Mouse (Mus musculus) intestine, embryonic 15.5 days (tissue): Measurements from ENCODE around the gene Spats2l. TPM values are rescaled to one million over a fixed set of nuclear protein-coding genes. Genes with fewer than 3 reads are reported as not detected.

Experiments
- ATAC-seq: fragments of 200-750 bp; cut with Nextera tagmentation; 2 replicates; pipeline ENCODE4 v1.8.0; 2017; ENCODE audit warnings: moderate TSS enrichment, moderate library complexity
- H3K27ac ChIP-seq: fragments of 300-500 bp; sonication (generic); 2 replicates; pipeline ENCODE4 v1.5.1; 2015; ENCODE audit warnings: mild to moderate bottlenecking, inconsistent platforms
- H3K27me3 ChIP-seq: fragments of 300-500 bp; sonication (generic); replicated peaks from 2 replicates; pipeline ENCODE4 v1.6.1; 2015; ENCODE audit warnings: inconsistent platforms
- H3K36me3 ChIP-seq: fragments of 300-500 bp; sonication (generic); 2 replicates; pipeline ENCODE4 v1.6.1; 2015; ENCODE audit warnings: inconsistent platforms
- H3K4me1 ChIP-seq: fragments of 300-500 bp; sonication (generic); replicated peaks from 2 replicates; pipeline ENCODE4 v1.6.1; 2015; ENCODE audit warnings: inconsistent platforms
- H3K4me2 ChIP-seq: fragments of 300-500 bp; sonication (generic); replicated peaks from 2 replicates; pipeline ENCODE4 v1.6.1; 2015; ENCODE audit warnings: mild to moderate bottlenecking, inconsistent platforms
- H3K4me3 ChIP-seq: fragments of 300-500 bp; sonication (generic); replicated peaks from 2 replicates; pipeline ENCODE4 v1.5.1; 2015; ENCODE audit warnings: inconsistent platforms
- H3K9ac ChIP-seq: fragments of 300-500 bp; sonication (generic); 2 replicates; pipeline ENCODE4 v1.6.1; 2015; ENCODE audit warnings: inconsistent platforms
- H3K9me3 ChIP-seq: fragments of 300-500 bp; sonication (generic); 2 replicates; pipeline ENCODE4 v1.6.1; 2016; ENCODE audit warnings: inconsistent platforms
- WGBS: fragments of 180-500 bp; shearing (Covaris S2); methylation state at CpG from one replicate; pipeline ENCODE4 v1.1.7; 2015; 5-methylcytosine and 5-hydroxymethylcytosine counted together
- polyA plus RNA-seq: library from polyadenylated mRNA; unstranded; fragments of >200 nt; fragmentation: Nextera tagmentation; extraction: Ambion mirVana; gene quantifications from 2 replicates; pipeline ENCODE4 v1.2.1, GENCODE M21; 2015

The Spats2l gene
- polyA plus RNA-seq, 1 experiment from 2014 or later, result 70.9 TPM

GRCm38 (mm10) chr1:57872006-57872405 lies 98.0 kb downstream of the Spats2l start:
- Histone ChIP-seq H3K9me3 (no peaks in the 10 kb centered on the region), H3K36me3 (no peaks in the 10 kb centered on the region), H3K9ac (no peak overlapping the region), H3K4me2 (no peak overlapping the region), H3K4me3 (no peak overlapping the region), H3K4me1 (0 out of 2 replicates have a peak, but pooled peaks cover 4% of the 10 kb centered on the region), H3K27ac (no peak overlapping the region), H3K27me3 (no peaks in the 10 kb centered on the region)
- 53% methylated on average over 3 of the region's 3 CpGs for WGBS
- peak; percentile 34; the same call in 1 of the 2 replicates for ATAC-seq

DNA sequence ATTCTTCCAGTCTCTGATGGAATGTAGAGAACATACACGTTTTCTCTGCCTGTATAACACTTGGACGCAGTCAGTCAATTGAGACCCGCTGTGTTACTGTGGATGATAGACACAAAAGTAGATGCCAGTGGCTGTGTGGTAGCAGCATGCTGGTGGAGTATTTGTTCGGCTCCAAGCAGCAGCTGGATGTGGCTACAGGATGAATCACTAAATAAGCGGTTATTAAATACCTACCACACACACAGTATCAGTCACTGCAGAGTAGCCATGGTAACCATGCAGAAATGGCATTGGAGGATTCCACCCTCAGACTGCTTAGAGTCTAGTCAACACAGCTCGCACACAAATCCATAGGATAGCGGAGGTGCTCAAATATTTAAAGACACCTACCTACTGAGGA lies 100.0 kb downstream of the Spats2l start:
- no peak overlapping the region for H3K4me3 ChIP-seq
- ATAC-seq, result no peak
- no peaks in the 10 kb centered on the region for H3K36me3 ChIP-seq
- H3K9me3 ChIP-seq, result no peaks in the 10 kb centered on the region
- WGBS, result 85% methylated on average over 7 of the region's 7 CpGs
- no peak overlapping the region for H3K9ac ChIP-seq
- no peak overlapping the region for H3K27ac ChIP-seq
- no peaks in the 10 kb centered on the region for H3K4me1 ChIP-seq
- no peaks in the 10 kb centered on the region for H3K27me3 ChIP-seq
- H3K4me2 ChIP-seq, result no peak overlapping the region

DNA sequence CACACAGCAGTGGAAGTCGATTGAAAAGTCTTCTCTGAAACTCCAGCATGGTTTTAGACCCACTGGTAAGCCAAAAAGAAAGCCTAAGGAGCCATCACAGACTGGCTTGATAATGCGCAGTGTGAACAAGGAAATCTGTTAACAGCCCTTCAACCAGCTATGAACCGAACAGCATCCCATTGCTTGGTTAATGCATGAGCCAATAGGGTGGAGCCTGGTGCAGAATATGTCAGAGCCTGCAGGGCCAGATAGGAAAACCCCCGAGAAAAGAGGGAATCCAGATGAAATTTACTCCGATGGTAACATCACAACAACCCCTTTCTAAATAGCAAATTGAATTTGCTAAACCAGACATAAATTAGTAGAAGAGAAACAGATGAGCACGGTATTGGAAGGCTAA lies 101.1 kb downstream of the Spats2l start:
- 75% methylated on average over 6 of the region's 6 CpGs for WGBS

GRCm38 (mm10) chr1:57875512-57875911 lies 101.5 kb downstream of the Spats2l start:
- H3K4me3 ChIP-seq, result no peak overlapping the region
- H3K4me1 ChIP-seq, result no peaks in the 10 kb centered on the region
- WGBS, result 59% methylated on average over 7 of the region's 7 CpGs
- no peak overlapping the region for H3K27ac ChIP-seq
- ATAC-seq, result no peak
- H3K27me3 ChIP-seq, result no peaks in the 10 kb centered on the region
- H3K36me3 ChIP-seq, result no peaks in the 10 kb centered on the region
- no peak overlapping the region for H3K4me2 ChIP-seq
- H3K9me3 ChIP-seq, result no peaks in the 10 kb centered on the region
- H3K9ac ChIP-seq, result no peak overlapping the region

More for the DNA sequence above, 101.1 kb downstream of the Spats2l start:
- H3K4me3 ChIP-seq, result no peak overlapping the region
- H3K9ac ChIP-seq, result no peak overlapping the region
- no peaks in the 10 kb centered on the region for H3K36me3 ChIP-seq
- H3K4me2 ChIP-seq, result no peak overlapping the region
- no peak for ATAC-seq
- no peaks in the 10 kb centered on the region for H3K9me3 ChIP-seq
- no peak overlapping the region for H3K27ac ChIP-seq
- no peaks in the 10 kb centered on the region for H3K27me3 ChIP-seq
- no peaks in the 10 kb centered on the region for H3K4me1 ChIP-seq

GRCm38 (mm10) chr1:57878957-57879356 lies 105.0 kb downstream of the Spats2l start:
- Histone ChIP-seq H3K4me3 (no peak overlapping the region), H3K36me3 (no peaks in the 10 kb centered on the region), H3K9me3 (no peaks in the 10 kb centered on the region), H3K4me2 (no peak overlapping the region), H3K9ac (no peak overlapping the region), H3K4me1 (no peaks in the 10 kb centered on the region), H3K27ac (no peak overlapping the region), H3K27me3 (no peaks in the 10 kb centered on the region)
- ATAC-seq, result no peak
- WGBS, result 88% methylated on average over 6 of the region's 6 CpGs

DNA sequence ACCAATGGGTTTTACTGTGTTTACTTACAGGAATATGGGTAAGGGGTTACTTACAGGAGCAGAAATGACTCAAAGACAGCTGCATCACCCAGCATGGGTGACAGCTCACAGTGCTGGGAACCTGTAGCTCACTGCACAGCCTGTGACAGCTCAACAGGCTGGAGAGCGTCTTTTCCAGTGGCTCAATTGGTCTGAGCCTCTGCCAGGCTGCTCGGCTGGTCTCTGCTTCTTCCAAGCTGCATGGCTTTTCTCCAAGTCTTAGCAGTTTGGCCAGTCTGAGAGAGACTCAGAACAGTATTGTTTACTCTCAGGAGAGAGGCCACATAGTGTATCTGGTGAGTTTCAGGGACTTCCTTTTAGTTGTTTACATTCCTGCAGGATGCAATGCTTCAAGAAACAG lies 110.9 kb downstream of the Spats2l start:
- Histone ChIP-seq H3K4me3 (no peak overlapping the region), H3K9ac (no peak overlapping the region), H3K27me3 (no peaks in the 10 kb centered on the region), H3K27ac (no peak overlapping the region), H3K4me1 (no peaks in the 10 kb centered on the region), H3K4me2 (no peak overlapping the region), H3K36me3 (no peaks in the 10 kb centered on the region; the same call in 1 of the 2 replicates), H3K9me3 (no peaks in the 10 kb centered on the region)
- WGBS, result 33% methylated on average over 2 of the region's 2 CpGs
- ATAC-seq, result no peak

- Histone ChIP-seq H3K9ac (no peak overlapping the region), H3K4me2 (no peak overlapping the region), H3K36me3 (peaks cover 3% of the 10 kb centered on the region; the same call in 1 of the 2 replicates), H3K27ac (no peak overlapping the region), H3K27me3 (no peaks in the 10 kb centered on the region), H3K4me3 (no peak overlapping the region), H3K4me1 (peaks cover 4% of the 10 kb centered on the region; the same call in 1 of the 2 replicates), H3K9me3 (no peaks in the 10 kb centered on the region)
- 33% methylated on average over 5 of the region's 5 CpGs for WGBS
- ATAC-seq, result no peak
Observed at GRCm38 (mm10) chr1:57889803-57890202, 115.8 kb downstream of the Spats2l start.

- Histone ChIP-seq H3K36me3 (peaks cover 3% of the 10 kb centered on the region; the same call in 1 of the 2 replicates), H3K4me3 (no peak overlapping the region), H3K9me3 (no peaks in the 10 kb centered on the region), H3K27ac (peak overlapping the region; percentile 22; the same call in 1 of the 2 replicates), H3K27me3 (no peaks in the 10 kb centered on the region), H3K9ac (no peak overlapping the region), H3K4me1 (peaks cover 4% of the 10 kb centered on the region; the same call in 1 of the 2 replicates), H3K4me2 (no peak overlapping the region)
- 53% methylated on average over 5 of the region's 5 CpGs for WGBS
- no peak; the same call in 1 of the 2 replicates for ATAC-seq
Observed at GRCm38 (mm10) chr1:57890259-57890902, 116.4 kb downstream of the Spats2l start.

- ATAC-seq, result no peak
- Histone ChIP-seq H3K4me2 (no peak overlapping the region), H3K4me1 (peaks cover 4% of the 10 kb centered on the region; the same call in 1 of the 2 replicates), H3K9me3 (no peaks in the 10 kb centered on the region), H3K27ac (no peak overlapping the region), H3K27me3 (no peaks in the 10 kb centered on the region), H3K36me3 (0 out of 2 replicates have a peak, but pooled peaks cover 3% of the 10 kb centered on the region), H3K9ac (no peak overlapping the region), H3K4me3 (no peak overlapping the region)
- WGBS, result 77% methylated on average over 8 of the region's 8 CpGs
Observed at GRCm38 (mm10) chr1:57890903-57891267, 116.9 kb downstream of the Spats2l start.

- no peak overlapping the region for H3K4me3 ChIP-seq
- no peak for ATAC-seq
- 74% methylated on average over 3 of the region's 3 CpGs for WGBS
Observed at GRCm38 (mm10) chr1:57901494-57901893, 127.5 kb downstream of the Spats2l start.

GRCm38 (mm10) chr1:57903793-57904192 lies 129.8 kb downstream of the Spats2l start:
- Histone ChIP-seq H3K9me3 (no peaks in the 10 kb centered on the region), H3K9ac (no peak overlapping the region), H3K27me3 (no peaks in the 10 kb centered on the region), H3K4me2 (no peak overlapping the region), H3K4me3 (no peak overlapping the region), H3K4me1 (0 out of 2 replicates have a peak, but pooled peaks cover 2% of the 10 kb centered on the region), H3K36me3 (0 out of 2 replicates have a peak, but pooled peaks cover 3% of the 10 kb centered on the region), H3K27ac (no peak overlapping the region)
- WGBS, result 87% methylated on average over 7 of the region's 7 CpGs
- ATAC-seq, result no peak

More at GRCm38 (mm10) chr1:57901494-57901893, 127.5 kb downstream of the Spats2l start:
- Histone ChIP-seq H3K4me1 (0 out of 2 replicates have a peak, but pooled peaks cover 2% of the 10 kb centered on the region), H3K27ac (no peak overlapping the region), H3K27me3 (no peaks in the 10 kb centered on the region), H3K4me2 (no peak overlapping the region), H3K9me3 (no peaks in the 10 kb centered on the region), H3K36me3 (no peaks in the 10 kb centered on the region), H3K9ac (no peak overlapping the region)

GRCm38 (mm10) chr1:57905912-57906311 lies 131.9 kb downstream of the Spats2l start:
- peak; percentile 76 for ATAC-seq

GRCm38 (mm10) chr1:57906312-57906711 lies 132.3 kb downstream of the Spats2l start:
- Histone ChIP-seq H3K27ac (peak overlapping the region; percentile 27), H3K36me3 (0 out of 2 replicates have a peak, but pooled peaks cover 3% of the 10 kb centered on the region), H3K4me3 (no peak overlapping the region), H3K9me3 (no peaks in the 10 kb centered on the region), H3K27me3 (no peaks in the 10 kb centered on the region), H3K4me2 (no peak overlapping the region), H3K9ac (no peak overlapping the region), H3K4me1 (0 out of 2 replicates have a peak, but pooled peaks cover 2% of the 10 kb centered on the region)
- ATAC-seq, result no peak

More at GRCm38 (mm10) chr1:57905912-57906311, 131.9 kb downstream of the Spats2l start:
- 0 out of 2 replicates have a peak, but pooled peaks cover 2% of the 10 kb centered on the region for H3K4me1 ChIP-seq
- no peaks in the 10 kb centered on the region for H3K9me3 ChIP-seq
- H3K27ac ChIP-seq, result no peak overlapping the region
- 58% methylated on average over 3 of the region's 3 CpGs for WGBS
- H3K4me3 ChIP-seq, result no peak overlapping the region
- H3K36me3 ChIP-seq, result 0 out of 2 replicates have a peak, but pooled peaks cover 3% of the 10 kb centered on the region
- no peaks in the 10 kb centered on the region for H3K27me3 ChIP-seq
- H3K4me2 ChIP-seq, result no peak overlapping the region
- H3K9ac ChIP-seq, result no peak overlapping the region
